Mouse (Mus musculus) adrenal gland, postnatal 36 days (tissue): Measurements from ENCODE around the gene Rassf4. TPM values are rescaled to one million over a fixed set of nuclear protein-coding genes. Genes with fewer than 3 reads are reported as not detected.
"Not testable (repeated sequence)": the region's sequence is repeated elsewhere in the genome, so short reads cannot be mapped to it uniquely, and the experiment has no call there.

Source experiments
- DNase-seq, 2 experiments: peaks; one replicate each; pipeline ENCODE4 v3.0.0; 2021; ENCODE audit warnings: mixed read lengths in 1 of 2
- microRNA-seq: library from miRNA; unstranded; fragments of <30 nt; microRNA quantifications from one replicate; pipeline ENCODE4 v1.2.0, GENCODE M21; 2021
- total RNA-seq, 2 experiments: library from RNA; stranded (reverse); gene quantifications; 2 replicates each; pipeline ENCODE4 v1.2.3; 2021

The Rassf4 gene
- total RNA-seq, 2 experiments from 2014 or later = 2.8 to 4.7 TPM

- DNase-seq = no peak
Measured at GRCm38 (mm10) chr6:116636581-116637235, 37.0 kb downstream of the Rassf4 start.

DNA sequence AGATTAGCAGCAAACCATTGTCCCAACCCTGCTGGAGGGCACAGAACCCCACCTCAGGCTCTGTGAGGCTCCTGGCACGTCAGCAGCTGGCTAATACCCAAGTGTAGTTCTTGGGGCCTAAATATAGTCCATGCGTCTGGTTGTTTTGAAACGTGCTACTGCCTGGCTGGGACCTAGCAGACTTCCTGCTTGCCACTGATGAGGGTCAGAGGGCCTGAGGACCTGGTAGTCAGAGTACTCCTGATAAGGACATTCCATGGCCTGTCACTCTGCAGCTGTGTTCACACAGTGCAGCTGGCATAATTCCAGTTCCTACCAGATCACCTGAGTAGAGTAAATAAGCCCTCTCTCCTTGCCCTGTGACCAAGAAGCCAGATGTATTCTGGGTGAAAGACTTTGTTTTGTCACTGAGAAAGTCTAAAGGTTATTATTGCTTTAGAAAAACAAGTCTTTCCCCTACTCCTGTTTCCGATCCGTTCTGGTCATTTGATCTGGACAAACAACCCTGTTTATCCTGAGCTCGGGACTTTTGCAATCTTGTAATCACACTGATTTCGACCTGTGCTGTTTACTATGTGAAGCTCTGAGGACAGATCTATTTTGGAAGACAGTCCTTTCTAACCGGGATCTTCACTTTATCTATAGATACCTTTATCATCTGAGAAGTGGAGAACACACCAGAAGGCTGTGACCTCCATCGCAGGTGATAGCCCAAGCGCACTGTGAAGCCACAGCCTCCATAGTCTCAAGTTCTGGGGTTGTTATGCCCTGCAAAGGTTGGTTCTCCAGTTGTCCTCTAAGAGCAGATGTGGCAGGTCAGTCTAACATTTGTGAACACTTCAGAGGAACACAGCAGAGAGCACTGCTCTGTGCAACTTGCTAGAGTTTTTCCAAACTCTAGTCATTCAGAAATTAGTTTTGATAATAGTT is 38.2 kb downstream of the Rassf4 start:
- peak; percentile 49 to 65 for DNase-seq

GRCm38 (mm10) chr6:116633741-116634695 is 39.7 kb downstream of the Rassf4 start:
- DNase-seq = no peak

GRCm38 (mm10) chr6:116632129-116632528 is 41.6 kb downstream of the Rassf4 start:
- DNase-seq = peak; percentile 83 to 90

- DNase-seq = no peak
Measured at GRCm38 (mm10) chr6:116629766-116630165, 44.0 kb downstream of the Rassf4 start.

DNA sequence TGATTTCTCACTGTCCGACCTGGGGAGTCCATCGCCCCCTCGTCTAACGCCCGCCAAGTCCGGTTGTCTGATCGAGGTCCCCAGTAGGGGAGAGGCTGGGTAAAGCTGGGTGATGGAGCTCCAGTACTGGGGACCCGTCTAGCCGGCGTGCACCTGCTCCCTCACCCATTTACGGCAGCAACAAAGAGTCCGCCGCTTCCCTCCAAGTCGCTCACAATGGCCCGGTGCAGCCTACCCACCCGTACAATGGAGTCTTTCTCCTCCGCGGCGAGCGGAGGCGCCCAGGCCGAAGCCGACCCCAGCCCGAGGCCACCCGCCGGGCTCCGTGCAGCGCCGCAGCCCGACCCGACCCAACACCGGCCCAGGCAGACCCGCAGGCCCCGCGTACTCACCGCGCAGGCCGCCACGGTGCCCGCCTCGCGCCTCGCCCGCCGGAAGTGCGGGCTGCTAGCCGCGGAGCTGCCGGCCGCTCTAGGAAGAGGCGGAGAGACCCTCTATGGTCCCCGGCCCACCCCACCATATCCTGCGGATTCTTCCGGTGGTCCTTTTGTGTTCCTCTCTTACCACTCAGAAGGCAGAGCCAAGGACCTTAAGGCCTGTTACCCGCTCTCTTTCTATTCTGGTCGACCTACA is 45.1 kb downstream of the Rassf4 start, which contains the start of gene Zfp422:
TSS of gene Zfp422 (minus strand) at position 461 of the 633 bp plus-strand sequence.
- peak; percentile 70 to 82 for DNase-seq

DNA sequence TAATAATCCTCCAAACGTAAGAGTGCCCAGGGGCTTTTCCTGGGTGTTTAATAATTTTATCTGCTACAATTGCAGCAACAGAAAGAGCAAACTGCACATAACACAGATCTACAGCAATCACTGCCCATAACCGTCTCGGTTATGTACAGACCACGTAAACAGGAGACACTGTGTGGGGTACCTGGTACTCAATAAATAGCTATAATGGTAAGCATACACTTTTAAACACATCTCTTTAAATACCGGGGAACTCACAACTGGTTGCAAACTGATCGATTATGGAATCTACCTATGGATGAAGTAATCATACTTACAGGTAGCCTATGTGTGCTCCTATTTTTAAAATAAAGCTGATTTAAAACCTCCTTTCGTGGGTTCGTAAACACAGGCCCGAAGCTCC is 45.7 kb downstream of the Rassf4 start:
- DNase-seq = no peak

- not testable (repeated sequence) for DNase-seq
Measured at GRCm38 (mm10) chr6:116626417-116626816, 47.3 kb downstream of the Rassf4 start.

DNA sequence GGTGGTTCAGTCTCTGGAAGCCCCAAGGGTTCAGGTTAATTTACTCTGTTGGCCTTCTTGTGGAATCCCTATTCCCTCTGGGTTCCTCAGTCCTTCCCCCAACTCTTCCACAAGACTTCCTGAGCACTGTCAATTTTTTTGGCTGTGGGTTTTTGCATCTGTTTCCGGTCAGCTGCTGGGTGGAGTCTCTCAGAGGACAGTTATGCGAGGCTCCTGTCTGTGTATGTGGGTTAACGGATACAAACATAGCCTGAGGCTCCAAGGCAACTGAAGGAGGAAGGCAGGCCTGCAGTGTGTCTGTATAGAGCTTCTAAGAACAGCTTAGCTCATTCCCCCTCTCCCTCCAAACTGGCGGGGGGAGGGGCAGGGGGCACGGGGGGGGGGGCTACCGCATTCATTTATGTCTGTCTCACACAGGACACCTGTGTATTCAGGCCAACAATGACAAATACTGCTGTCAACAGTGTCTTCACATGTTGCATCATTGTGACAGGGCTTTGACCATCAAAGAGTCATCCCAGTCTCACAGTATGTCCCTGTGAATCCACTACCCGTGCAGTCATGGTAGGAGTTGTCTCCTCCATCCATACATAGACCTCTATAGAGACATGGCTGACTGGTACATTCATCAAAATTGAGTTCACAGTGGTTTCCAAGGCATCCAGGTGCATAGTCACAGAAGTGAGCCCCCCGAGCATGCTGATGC is 52.3 kb downstream of the Rassf4 start:
- DNase-seq = no peak

DNA sequence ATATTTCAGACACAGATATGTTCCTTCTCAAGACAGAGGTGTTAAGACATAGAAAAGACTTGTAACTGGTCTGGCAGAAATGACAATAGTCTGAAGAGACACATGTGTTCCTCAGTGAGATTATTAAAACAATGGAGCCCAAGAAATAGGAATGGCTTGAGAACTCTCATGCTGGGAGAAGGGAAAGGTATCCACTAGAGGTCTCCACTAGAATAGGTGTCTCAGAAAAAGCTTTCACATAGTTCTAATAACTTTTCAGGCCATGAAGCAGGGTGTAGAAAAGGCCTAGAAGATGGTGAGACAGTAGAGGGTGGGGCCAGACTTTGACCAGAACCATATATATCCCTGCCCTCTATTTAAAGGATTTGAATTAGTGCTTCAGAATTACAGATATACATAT is 55.7 kb downstream of the Rassf4 start:
- no peak for DNase-seq

- no peak for DNase-seq
Measured at GRCm38 (mm10) chr6:116615719-116616118, 58.0 kb downstream of the Rassf4 start.

- DNase-seq = no peak
Measured at GRCm38 (mm10) chr6:116607230-116607629, 66.5 kb downstream of the Rassf4 start.

- DNase-seq = not testable (repeated sequence)
Measured at GRCm38 (mm10) chr6:116600969-116601368, 72.8 kb downstream of the Rassf4 start.

DNA sequence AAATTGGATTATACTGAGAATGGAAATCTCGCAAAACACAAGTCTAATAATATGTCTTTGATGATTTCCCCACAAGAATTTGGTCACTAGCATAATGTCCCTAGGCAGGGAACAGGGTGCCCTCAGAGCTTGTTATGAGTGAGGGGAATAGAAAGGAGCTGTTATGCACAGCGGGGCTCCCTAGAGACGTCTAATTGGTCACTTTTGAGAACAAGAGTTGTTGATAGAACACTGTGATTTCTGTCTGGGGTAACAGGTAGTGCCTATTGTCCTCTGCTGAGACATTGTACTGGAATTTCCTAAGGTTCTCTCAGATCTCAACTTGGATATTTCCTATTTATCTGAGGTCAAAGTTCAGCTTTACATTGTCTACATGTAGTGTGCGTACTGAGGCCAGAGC is 89.7 kb downstream of the Rassf4 start, which contains the start of gene Olfr215:
TSS of gene Olfr215 (minus strand) at position 101 of the 400 bp plus-strand sequence.
- no peak for DNase-seq

Small RNAs within 50 kb of the gene (microRNA-seq; reads per million reads assigned to microRNA genes)
- not detected for gene Mir7043

Other genes starting within 250 kb of the Rassf4 start
- 1 to 10 TPM; 1.4 to 1.8 TPM for gene Alox5, start 212.8 kb downstream of the Rassf4 start, total RNA-seq
- not detected for gene Olfr211, start 184.9 kb downstream of the Rassf4 start, total RNA-seq
- under 1 TPM in 1 of 2 experiments, not detected in 1; 0.13 TPM for gene Olfr212, start 167.4 kb downstream of the Rassf4 start, total RNA-seq
- gene Olfr213, start 135.5 kb downstream of the Rassf4 start, total RNA-seq = not detected
- gene Gm5580, start 122.8 kb downstream of the Rassf4 start, total RNA-seq = 1 to 10 TPM; 3.0 to 4.5 TPM
- gene Olfr214, start 119.7 kb downstream of the Rassf4 start, total RNA-seq = not detected
- gene Olfr215, start 89.8 kb downstream of the Rassf4 start, total RNA-seq = not detected
- 10 to 100 TPM; 19.7 to 23.0 TPM for gene Zfp422, start 45.0 kb downstream of the Rassf4 start, total RNA-seq
- 10 to 100 TPM in 1 of 2 experiments, 1 to 10 TPM in 1; 7.0 to 20.2 TPM for gene Depp1, start 23.3 kb downstream of the Rassf4 start, total RNA-seq
- under 1 TPM; 0.07 TPM for gene Tmem72, start 43.0 kb upstream of the Rassf4 start, total RNA-seq